Mouse (Mus musculus) heart, adult 2 months (tissue): ENCODE data around the gene Cgnl1. TPM values are rescaled to one million over a fixed set of nuclear protein-coding genes. Genes with fewer than 3 reads are reported as not detected.

Experiments
- DNase-seq, 2 experiments: peaks; one replicate each; pipeline ENCODE4 v3.0.0; 2021
- H3K27ac ChIP-seq: fragments of 200-600 bp; 2 replicates; pipeline ENCODE4 v1.8.1; 2022
- H3K27me3 ChIP-seq: fragments of 200-500 bp; 2 replicates; pipeline ENCODE4 v1.6.1; 2012; ENCODE audit warnings: mild to moderate bottlenecking, low read length, inconsistent platforms, mixed read lengths; ENCODE audit not compliant: control insufficient read depth, insufficient read depth
- H3K36me3 ChIP-seq: fragments of 200-500 bp; 2 replicates; pipeline ENCODE4 v1.6.1; 2012; ENCODE audit warnings: low read length, inconsistent platforms; ENCODE audit not compliant: control insufficient read depth, insufficient read depth
- H3K4me1 ChIP-seq: fragments of 200-500 bp; 2 replicates; pipeline ENCODE4 v1.6.1; 2011; ENCODE audit warnings: low read length; ENCODE audit not compliant: control insufficient read depth, insufficient read depth
- H3K4me3 ChIP-seq: fragments of 200-600 bp; 2 replicates; pipeline ENCODE4 v1.8.1; 2022
- H3K79me2 ChIP-seq: fragments of 200-500 bp; replicated peaks from 2 replicates; pipeline ENCODE4 v1.6.1; 2012; ENCODE audit warnings: mild to moderate bottlenecking, inconsistent platforms, low read length, moderate library complexity, mixed read lengths; ENCODE audit not compliant: control insufficient read depth, insufficient read depth
- H3K9ac ChIP-seq: fragments of 200-500 bp; 2 replicates; pipeline ENCODE4 v1.6.1; 2012; ENCODE audit warnings: low read depth, mild to moderate bottlenecking, control low read depth, inconsistent platforms, low read length, mixed read lengths
- CTCF ChIP-seq: fragments of 200-600 bp; IDR thresholded peaks from 2 replicates; pipeline ENCODE4 v1.8.1; 2022; ENCODE audit warnings: antibody characterized with exemption, mild to moderate bottlenecking, moderate library complexity
- EP300 ChIP-seq: fragments of 200-500 bp; IDR thresholded peaks from 2 replicates; pipeline ENCODE4 v1.6.1; 2011; ENCODE audit warnings: low read depth, low read length, control low read depth; ENCODE audit not compliant: insufficient read depth
- POLR2A ChIP-seq: fragments of 200-500 bp; IDR thresholded peaks from 2 replicates; pipeline ENCODE4 v1.6.1; 2011; ENCODE audit warnings: mild to moderate bottlenecking, low read depth, low read length, control low read depth; ENCODE audit not compliant: insufficient read depth
- WGBS: fragments of 180-500 bp; shearing (Covaris S2); methylation state at CpG from one replicate; pipeline ENCODE4 v1.1.7; 2018; 5-methylcytosine and 5-hydroxymethylcytosine counted together
- intact Hi-C: fragments of 180-260 bp; cut with DNase I; formaldehyde crosslinking; loops from one replicate; pipeline ENCODE4 v1.15.1; 2025
- polyA plus RNA-seq: library from polyadenylated mRNA; depleted of rRNA; stranded (reverse); fragments of >200 nt; gene quantifications from 2 replicates; pipeline ENCODE4 v1.2.3, GENCODE M21; 2012
- total RNA-seq, 2 experiments: library from RNA; stranded (reverse); gene quantifications; 2 replicates each; pipeline ENCODE4 v1.2.3; 2021

The Cgnl1 gene
- total and polyA plus RNA-seq, 3 experiments = 10.5 to 31.0 (median 28.1) TPM

- no peaks in the 10 kb centered on the region for H3K79me2 ChIP-seq
- DNase-seq = peak; percentile 58 to 74
- no peaks in the 10 kb centered on the region for H3K27me3 ChIP-seq
- no peak for TF ChIP-seq EP300
- no peak for TF ChIP-seq POLR2A
- TF ChIP-seq CTCF = peak; percentile 91
- WGBS = 27% methylated on average over 6 of the region's 6 CpGs
- no peaks in the 10 kb centered on the region; the same call in 1 of the 2 replicates for H3K4me1 ChIP-seq
- intact Hi-C loops = loop anchor here (1.0 to 5.0 kb wide), 5 partner anchors 51 to 761 kb away; partner anchors contain the start of gene Cgnl1
- no peak overlapping the region for H3K27ac ChIP-seq
- no peak overlapping the region for H3K4me3 ChIP-seq
- H3K9ac ChIP-seq = no peak overlapping the region
- H3K36me3 ChIP-seq = no peaks in the 10 kb centered on the region
These were observed 125.3 kb downstream of the Cgnl1 start for GRCm38 (mm10) chr9:71646115-71646514.

- Histone ChIP-seq H3K4me3 (no peak overlapping the region), H3K27ac (no peak overlapping the region), H3K9ac (no peak overlapping the region), H3K79me2 (no peaks in the 10 kb centered on the region), H3K4me1 (no peaks in the 10 kb centered on the region; the same call in 1 of the 2 replicates), H3K27me3 (no peaks in the 10 kb centered on the region), H3K36me3 (no peaks in the 10 kb centered on the region)
- intact Hi-C loops = no loop called here
- WGBS = 95% methylated on average over 4 of the region's 4 CpGs
- DNase-seq = no peak
- TF ChIP-seq POLR2A = no peak
- peak; percentile 19 for TF ChIP-seq CTCF
These were observed 127.8 kb downstream of the Cgnl1 start for GRCm38 (mm10) chr9:71643611-71644010.

- intact Hi-C loops = no loop called here
- no peaks in the 10 kb centered on the region for H3K36me3 ChIP-seq
These were observed 129.1 kb downstream of the Cgnl1 start for GRCm38 (mm10) chr9:71642270-71642669.

GRCm38 (mm10) chr9:71640361-71640927, 131.0 kb downstream of the Cgnl1 start:
- Histone ChIP-seq H3K4me3 (no peak overlapping the region), H3K27ac (no peak overlapping the region), H3K27me3 (no peaks in the 10 kb centered on the region), H3K9ac (no peak overlapping the region), H3K4me1 (no peaks in the 10 kb centered on the region), H3K79me2 (no peaks in the 10 kb centered on the region), H3K36me3 (no peaks in the 10 kb centered on the region)
- DNase-seq = no peak
- TF ChIP-seq EP300 (no peak), CTCF (no peak), POLR2A (no peak)
- 80% methylated on average over 4 of the region's 4 CpGs for WGBS
- intact Hi-C loops = no loop called here

More at GRCm38 (mm10) chr9:71642270-71642669, 129.1 kb downstream of the Cgnl1 start:
- no peak for DNase-seq
- no peak overlapping the region for H3K9ac ChIP-seq
- no peaks in the 10 kb centered on the region for H3K79me2 ChIP-seq
- H3K4me3 ChIP-seq = no peak overlapping the region
- TF ChIP-seq POLR2A = no peak
- no peak for TF ChIP-seq EP300
- TF ChIP-seq CTCF = peak; percentile 34
- 93% methylated on average over 3 of the region's 3 CpGs for WGBS
- no peak overlapping the region for H3K27ac ChIP-seq
- no peaks in the 10 kb centered on the region; the same call in 1 of the 2 replicates for H3K4me1 ChIP-seq
- H3K27me3 ChIP-seq = no peaks in the 10 kb centered on the region

- no peaks in the 10 kb centered on the region for H3K4me1 ChIP-seq
- no peak overlapping the region for H3K9ac ChIP-seq
- WGBS = 85% methylated on average over 11 of the region's 11 CpGs
- no peaks in the 10 kb centered on the region for H3K27me3 ChIP-seq
- no peak overlapping the region for H3K27ac ChIP-seq
- no peak for DNase-seq
- no peak for TF ChIP-seq CTCF
- TF ChIP-seq EP300 = no peak
- no peak for TF ChIP-seq POLR2A
- H3K36me3 ChIP-seq = no peaks in the 10 kb centered on the region
- intact Hi-C loops = no loop called here
- H3K4me3 ChIP-seq = no peak overlapping the region
- no peaks in the 10 kb centered on the region for H3K79me2 ChIP-seq
These were observed 133.2 kb downstream of the Cgnl1 start for GRCm38 (mm10) chr9:71638198-71638597.

- Histone ChIP-seq H3K9ac (no peak overlapping the region), H3K27me3 (no peaks in the 10 kb centered on the region), H3K36me3 (no peaks in the 10 kb centered on the region), H3K27ac (no peak overlapping the region), H3K4me1 (no peaks in the 10 kb centered on the region), H3K79me2 (no peaks in the 10 kb centered on the region), H3K4me3 (no peak overlapping the region)
- no peak for DNase-seq
- WGBS = 97% methylated on average over 1 of the region's 1 CpGs
- no peak for TF ChIP-seq CTCF
- TF ChIP-seq EP300 = no peak
- no peak for TF ChIP-seq POLR2A
- intact Hi-C loops = no loop called here
These were observed 134.5 kb downstream of the Cgnl1 start for GRCm38 (mm10) chr9:71636854-71637253.
